In genomic region chr6:50981702-50982309, GRCm38 (mm10) we compare ENCODE assay signal across 15 mouse cellular contexts.
DNase-seq lines count a peak whose midpoint lies in the region; ATAC-seq and TF ChIP-seq lines count a peak whose summit lies in the region.
"Had no signal": no experiment of that assay in that cellular context is flagged by ENCODE, and none has a peak within 500 bp of the region (broad histone marks: within the 10 kb centered on the region; RNA-seq: fewer than 3 reads in every experiment).

No protein-coding gene starts in this region.

- H3K36me3 ChIP-seq in kidney, postnatal 0 days (ENCODE audit: insufficient read depth, low read length): no peaks in the 10 kb centered on the region
- H3K36me3 ChIP-seq in embryonic facial prominence, embryonic 12.5 days: no peaks in the 10 kb centered on the region
- H3K36me3 ChIP-seq: G1E had no signal

- 31% methylated on average over 7 of the region's 7 CpGs for WGBS in kidney, postnatal 0 days
- 10% methylated on average over 7 of the region's 7 CpGs for WGBS in embryonic facial prominence, embryonic 12.5 days

- H3K9me3 ChIP-seq in kidney, postnatal 0 days (replicated peaks; ENCODE audit: low read length): no peaks in the 10 kb centered on the region
- no peaks in the 10 kb centered on the region for H3K9me3 ChIP-seq in embryonic facial prominence, embryonic 12.5 days
- H3K9me3 ChIP-seq: G1E had no signal

- no peak overlapping the region for H3K9ac ChIP-seq in kidney, postnatal 0 days (ENCODE audit: low read depth, low read length)
- H3K9ac ChIP-seq in embryonic facial prominence, embryonic 12.5 days: no peak overlapping the region

- H3K27me3 ChIP-seq in kidney, postnatal 0 days (ENCODE audit: insufficient read depth, low read length): no peaks in the 10 kb centered on the region
- no peaks in the 10 kb centered on the region for H3K27me3 ChIP-seq in embryonic facial prominence, embryonic 12.5 days

- no peak for DNase-seq in frontal cortex, postnatal 36 days (ENCODE audit: low spot score in 2 of 2)
- peak; percentile 87 for DNase-seq in kidney, postnatal 0 days (ENCODE audit: low spot score)
- no peak for DNase-seq in kidney, postnatal 10 days
- peak; percentile 62 for DNase-seq in mesoderm, embryonic 11.5 days (ENCODE audit: low read depth, low spot score)
- DNase-seq in urinary bladder, postnatal 14 days (ENCODE audit: low spot score): no peak
- no peak for DNase-seq in adrenal gland, postnatal 25 days
- DNase-seq: cerebellum, postnatal 14 days; layer of hippocampus, adult 9-11 months; liver; thymus, adult 2 months had no signal

- peaks cover 36% of the 10 kb centered on the region for H3K4me1 ChIP-seq in kidney, postnatal 0 days (replicated peaks; ENCODE audit: insufficient read depth, low read length)
- peaks cover 80% of the 10 kb centered on the region for H3K4me1 ChIP-seq in embryonic facial prominence, embryonic 12.5 days

- TF ChIP-seq CTCF in kidney, postnatal 0 days (IDR thresholded peaks at IDR 0.05; ENCODE audit: low read depth): no peak

- H3K27ac ChIP-seq in kidney, postnatal 0 days: peak overlapping the region; percentile 70
- peak overlapping the region; percentile 98 for H3K27ac ChIP-seq in embryonic facial prominence, embryonic 12.5 days

- no peak overlapping the region for H3K4me2 ChIP-seq in kidney, postnatal 0 days (ENCODE audit: low read length)
- H3K4me2 ChIP-seq in embryonic facial prominence, embryonic 12.5 days (replicated peaks): no peak overlapping the region

- H3K4me3 ChIP-seq in kidney, postnatal 0 days (replicated peaks; ENCODE audit: low read depth, low read length): no peak overlapping the region
- H3K4me3 ChIP-seq in embryonic facial prominence, embryonic 12.5 days: no peak overlapping the region
- H3K4me3 ChIP-seq: myocyte had no signal

- ATAC-seq in frontal cortex, adult (ENCODE audit: low TSS enrichment): 0 out of 2 replicates have a peak, but pooled peaks have one; percentile 11
- no peak; the same call in 1 of the 2 replicates for ATAC-seq in kidney, postnatal 0 days (replicated peaks; ENCODE audit: low FRiP score, low read depth)
- ATAC-seq in embryonic facial prominence, embryonic 12.5 days (ENCODE audit: insufficient number of reproducible peaks, insufficient read depth, low FRiP score, low TSS enrichment): peak; percentile 82
- ATAC-seq: hindbrain, postnatal 0 days had no signal

Comparison
In these comparisons a context has a peak if more than half of its experiments do, and no peak if none do; other contexts are left out.
1. DNase-seq: peak in kidney, postnatal 0 days (single experiment) and mesoderm, embryonic 11.5 days (single experiment); none in frontal cortex, postnatal 36 days (0 of 2), kidney, postnatal 10 days (single experiment), urinary bladder, postnatal 14 days (single experiment) and adrenal gland, postnatal 25 days (single experiment).